Mouse (Mus musculus) CH12.LX (cell line): ENCODE measurements around the gene Zc3h18. TPM values are rescaled to one million over a fixed set of nuclear protein-coding genes. Genes with fewer than 3 reads are reported as not detected.

ENCODE experiments used
- DNase-seq: peaks from one replicate; pipeline ENCODE4 v3.0.0-alpha.2; 2013; ENCODE audit errors: extremely low read depth
- H3K27ac ChIP-seq: 2 replicates; pipeline ENCODE4 v1.5.1; 2012; ENCODE audit warnings: low read depth, mild to moderate bottlenecking, control low read depth, moderate library complexity; ENCODE audit not compliant: insufficient read depth
- H3K27me3 ChIP-seq: replicated peaks from 2 replicates; pipeline ENCODE3; 2012; ENCODE audit warnings: inconsistent platforms
- H3K36me3 ChIP-seq, 2 experiments: replicated peaks in 1 of 2; 2 replicates each; pipeline versions ENCODE3 to v1.6.1; 2012; ENCODE audit warnings: inconsistent platforms in 1 of 2, low read length in 1 of 2, mild to moderate bottlenecking in 1 of 2, mixed read lengths in 1 of 2, moderate library complexity in 1 of 2; ENCODE audit not compliant: control insufficient read depth in 1 of 2, insufficient read depth in 1 of 2
- H3K4me1 ChIP-seq, 2 experiments: 2 replicates each; pipeline ENCODE4 v1.6.1; 2012; ENCODE audit warnings: inconsistent platforms in 1 of 2, moderate library complexity in 1 of 2; ENCODE audit not compliant: insufficient read depth in 2 of 2, control insufficient read depth in 1 of 2
- H3K4me2 ChIP-seq: 2 replicates; pipeline ENCODE4 v1.6.1; 2012; ENCODE audit warnings: low read depth, mild to moderate bottlenecking, control low read depth; ENCODE audit not compliant: poor library complexity, insufficient read depth, severe bottlenecking
- H3K4me3 ChIP-seq, 3 experiments: fragments of 150-350 bp in 1 of 3; sonication (generic) in 1 of 3; replicated peaks in 1 of 3; 2 replicates each; pipeline versions ENCODE3 to v1.5.1; 2011 to 2012; ENCODE audit warnings: low read depth in 2 of 3, low read length in 2 of 3, mild to moderate bottlenecking in 2 of 3, moderate library complexity in 2 of 3, control low read depth in 1 of 3, improper control_type of control experiment in 1 of 3, inconsistent platforms in 1 of 3, mixed read lengths in 1 of 3; ENCODE audit not compliant: poor library complexity in 1 of 3
- H3K79me2 ChIP-seq: replicated peaks from 2 replicates; pipeline ENCODE4 v1.6.1; 2012; ENCODE audit warnings: mild to moderate bottlenecking, moderate library complexity; ENCODE audit not compliant: control insufficient read depth, poor library complexity, insufficient read depth, severe bottlenecking; ENCODE audit errors: extremely low read depth
- H3K9ac ChIP-seq: 2 replicates; pipeline ENCODE4 v1.6.1; 2012; ENCODE audit warnings: low read depth, mild to moderate bottlenecking, control low read depth, moderate library complexity; ENCODE audit not compliant: insufficient read depth
- H3K9me3 ChIP-seq: replicated peaks from 2 replicates; pipeline ENCODE3; 2012; ENCODE audit warnings: low read length, inconsistent platforms, mixed read lengths
- BHLHE40 ChIP-seq: IDR thresholded peaks from 2 replicates; pipeline ENCODE4 v1.6.1; 2011; ENCODE audit warnings: mild to moderate bottlenecking, low read depth, low read length, improper control_type of control experiment
- CHD1 ChIP-seq: IDR thresholded peaks from 2 replicates; pipeline ENCODE4 v1.6.1; 2012; ENCODE audit warnings: low read depth, low read length, improper control_type of control experiment, inconsistent platforms
- CHD2 ChIP-seq: IDR thresholded peaks from 2 replicates; pipeline ENCODE4 v1.6.1; 2011; ENCODE audit warnings: low read length, improper control_type of control experiment
- ELF1 ChIP-seq: IDR thresholded peaks from 2 replicates; pipeline ENCODE4 v1.6.1; 2014; ENCODE audit warnings: low read depth, mild to moderate bottlenecking, inconsistent platforms, low read length, improper control_type of control experiment
- ETS1 ChIP-seq: conservative IDR thresholded peaks from 2 replicates; pipeline ENCODE4 v1.6.1; 2012; ENCODE audit warnings: low read depth, mild to moderate bottlenecking, inconsistent platforms, low read length, improper control_type of control experiment, moderate library complexity
- GABPA ChIP-seq: IDR thresholded peaks from 2 replicates; pipeline ENCODE4 v1.6.1; 2012; ENCODE audit warnings: low read depth, low read length, improper control_type of control experiment, inconsistent platforms; ENCODE audit not compliant: insufficient replicate concordance
- IRF4 ChIP-seq: IDR thresholded peaks from 2 replicates; pipeline ENCODE4 v1.6.1; 2014; ENCODE audit warnings: low read depth, mild to moderate bottlenecking, inconsistent platforms, low read length, improper control_type of control experiment
- JUN ChIP-seq: IDR thresholded peaks from 2 replicates; pipeline ENCODE4 v1.6.1; 2011; ENCODE audit warnings: low read depth, mild to moderate bottlenecking, low read length, improper control_type of control experiment, moderate library complexity; ENCODE audit not compliant: insufficient read depth
- MAX ChIP-seq: IDR thresholded peaks from 2 replicates; pipeline ENCODE4 v1.6.1; 2011; ENCODE audit warnings: low read length, improper control_type of control experiment
- MEF2A ChIP-seq: IDR thresholded peaks from 2 replicates; pipeline ENCODE4 v1.6.1; 2014; ENCODE audit warnings: low read depth, mild to moderate bottlenecking, inconsistent platforms, low read length, improper control_type of control experiment, borderline replicate concordance
- MXI1 ChIP-seq: IDR thresholded peaks from 2 replicates; pipeline ENCODE4 v1.6.1; 2011; ENCODE audit warnings: mild to moderate bottlenecking, low read depth, low read length, improper control_type of control experiment
- MYC ChIP-seq: IDR thresholded peaks from 2 replicates; pipeline ENCODE4 v1.6.1; 2011; ENCODE audit warnings: low read depth, mild to moderate bottlenecking, improper control_type of control experiment, low read length
- NELFE ChIP-seq: IDR thresholded peaks from 2 replicates; pipeline ENCODE4 v1.6.1; 2011; ENCODE audit warnings: low read depth, low read length, improper control_type of control experiment
- PAX5 ChIP-seq: IDR thresholded peaks from 2 replicates; pipeline ENCODE4 v1.6.1; 2012; ENCODE audit warnings: low read length, inconsistent platforms, mixed read lengths
- POLR2AphosphoS2 ChIP-seq: IDR thresholded peaks from 2 replicates; pipeline ENCODE4 v1.6.1; 2011; ENCODE audit warnings: low read depth, low read length, improper control_type of control experiment
- RAD21 ChIP-seq: IDR thresholded peaks from 2 replicates; pipeline ENCODE4 v1.6.1; 2011; ENCODE audit warnings: low read depth, mild to moderate bottlenecking, low read length, improper control_type of control experiment, moderate library complexity
- SIN3A ChIP-seq: IDR thresholded peaks from 2 replicates; pipeline ENCODE4 v1.6.1; 2012; ENCODE audit warnings: low read length, improper control_type of control experiment, inconsistent platforms
- SMC3 ChIP-seq: IDR thresholded peaks from 2 replicates; pipeline ENCODE4 v1.6.1; 2011; ENCODE audit warnings: low read depth, low read length, improper control_type of control experiment
- TCF12 ChIP-seq: IDR thresholded peaks from 2 replicates; pipeline ENCODE4 v1.6.1; 2014; ENCODE audit warnings: low read depth, mild to moderate bottlenecking, inconsistent platforms, low read length, improper control_type of control experiment
- USF1 ChIP-seq: IDR thresholded peaks from 2 replicates; pipeline ENCODE4 v1.6.1; 2014; ENCODE audit warnings: low read depth, mild to moderate bottlenecking, inconsistent platforms, low read length, improper control_type of control experiment
- USF2 ChIP-seq: conservative IDR thresholded peaks from 2 replicates; pipeline ENCODE4 v1.6.1; 2011; ENCODE audit warnings: low read depth, low read length, improper control_type of control experiment
- ZC3H11A ChIP-seq: IDR thresholded peaks from 2 replicates; pipeline ENCODE4 v1.6.1; 2012; ENCODE audit warnings: low read depth, mild to moderate bottlenecking, inconsistent platforms, low read length, improper control_type of control experiment
- dilution Hi-C: fragments of 300-500 bp; cut with MboI; formaldehyde crosslinking; loops from 2 replicates; pipeline ENCODE4 v1.14.3; 2020; ENCODE audit warnings: low sequenced_read_pairs; ENCODE audit not compliant: extremely low pct_unique_long_range_greater_than_20kb, extremely low pct_ligation_motif_present
- in situ Hi-C: fragments of 300-500 bp; cut with MboI; formaldehyde crosslinking; loops from 3 replicates; pipeline ENCODE4 v1.14.3; 2019; ENCODE audit warnings: low sequenced_read_pairs, low pct_ligation_motif_present, low pct_unique_long_range_greater_than_20kb, mixed read lengths
- polyA plus RNA-seq: library from polyadenylated mRNA; unstranded; fragments of >175 nt; gene quantifications from 2 replicates; pipeline ENCODE4 v1.2.1, GENCODE M21; 2012; ENCODE audit warnings: low read depth; ENCODE audit not compliant: insufficient read length
- total RNA-seq, 2 experiments: library from RNA; depleted of rRNA; stranded (reverse); fragments of 300-350 nt in 1 of 2; fragments of >200 nt in 1 of 2; gene quantifications; 2 replicates each; pipeline ENCODE4 v1.2.3; 2012 to 2014

Gene Zc3h18
- total and polyA plus RNA-seq, 3 experiments = 34.6 to 83.0 (median 58.5) TPM

DNA sequence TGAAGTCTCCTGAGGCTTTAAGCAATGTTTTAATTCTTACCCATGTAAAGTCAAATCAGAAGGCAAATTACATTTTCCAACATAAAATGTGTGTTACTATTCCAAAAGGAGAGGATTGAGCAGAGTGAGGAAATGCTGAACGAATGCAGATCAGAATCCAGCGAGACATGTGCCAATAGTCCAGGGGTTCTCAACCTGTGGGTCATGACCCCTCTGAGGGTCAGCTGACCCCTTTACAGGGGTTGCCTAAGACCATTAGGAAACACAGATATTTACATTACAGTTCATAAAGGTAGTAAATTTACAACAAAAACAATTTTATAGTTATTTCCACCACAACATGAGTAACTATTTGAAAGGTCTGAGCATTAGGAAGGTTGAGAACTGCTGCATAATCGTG lies 14.3 kb downstream of the Zc3h18 start:
- TF ChIP-seq GABPA = no peak
- TF ChIP-seq RAD21 = no peak
- no peak for TF ChIP-seq MXI1
- TF ChIP-seq ETS1 = no peak
- no peak for TF ChIP-seq JUN
- TF ChIP-seq SMC3 = no peak
- no peak for TF ChIP-seq TCF12
- no peak for TF ChIP-seq CHD2
- TF ChIP-seq ELF1 = no peak
- no peak for DNase-seq
- H3K9me3 ChIP-seq = peaks cover 12% of the 10 kb centered on the region
- no peak overlapping the region for H3K4me3 ChIP-seq
- H3K27ac ChIP-seq = no peak overlapping the region
- H3K27me3 ChIP-seq = no peaks in the 10 kb centered on the region
- H3K36me3 ChIP-seq = peaks cover 68 to 94% of the 10 kb centered on the region in 2 experiments
- dilution Hi-C loops (no loop called here), in situ Hi-C loops (no loop called here)
- H3K4me1 ChIP-seq = no peaks in the 10 kb centered on the region
- no peak overlapping the region for H3K4me2 ChIP-seq
- 0 out of 2 replicates have a peak, but pooled peaks cover 5% of the 10 kb centered on the region for H3K79me2 ChIP-seq
- H3K9ac ChIP-seq = no peak overlapping the region

DNA sequence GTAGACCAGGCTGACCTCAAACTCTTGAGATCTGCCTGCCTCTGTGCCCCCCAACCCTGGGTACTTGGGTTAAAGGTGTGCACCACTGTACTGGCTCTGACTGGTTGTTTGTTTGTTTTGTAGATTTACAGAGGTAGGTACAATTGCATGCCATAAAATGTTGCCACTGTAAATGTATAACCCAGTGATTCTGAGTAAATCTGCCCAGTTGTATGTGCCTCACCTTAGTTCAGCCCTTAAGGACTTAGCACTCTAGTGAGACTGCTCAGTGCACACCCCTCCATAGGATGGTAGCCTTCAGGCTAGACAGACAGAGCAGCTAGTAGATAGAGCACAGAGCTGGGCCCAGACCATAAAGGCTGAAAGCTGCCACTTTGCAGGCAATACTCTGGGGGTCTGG lies 17.3 kb downstream of the Zc3h18 start:
- dilution Hi-C loops (no loop called here), in situ Hi-C loops (no loop called here)
- Histone ChIP-seq H3K4me1 (no peaks in the 10 kb centered on the region), H3K27ac (no peak overlapping the region), H3K4me3 (no peak overlapping the region), H3K27me3 (no peaks in the 10 kb centered on the region), H3K79me2 (0 out of 2 replicates have a peak, but pooled peaks cover 5% of the 10 kb centered on the region), H3K9ac (no peak overlapping the region), H3K9me3 (peaks cover 6% of the 10 kb centered on the region), H3K4me2 (no peak overlapping the region), H3K36me3 (peaks cover 57 to 90% of the 10 kb centered on the region in 2 experiments)
- TF ChIP-seq IRF4 = no peak
- no peak for TF ChIP-seq MAX
- no peak for TF ChIP-seq NELFE
- no peak for TF ChIP-seq MYC
- TF ChIP-seq CHD1 = no peak
- no peak for TF ChIP-seq BHLHE40
- TF ChIP-seq TCF12 = no peak
- DNase-seq = no peak

DNA sequence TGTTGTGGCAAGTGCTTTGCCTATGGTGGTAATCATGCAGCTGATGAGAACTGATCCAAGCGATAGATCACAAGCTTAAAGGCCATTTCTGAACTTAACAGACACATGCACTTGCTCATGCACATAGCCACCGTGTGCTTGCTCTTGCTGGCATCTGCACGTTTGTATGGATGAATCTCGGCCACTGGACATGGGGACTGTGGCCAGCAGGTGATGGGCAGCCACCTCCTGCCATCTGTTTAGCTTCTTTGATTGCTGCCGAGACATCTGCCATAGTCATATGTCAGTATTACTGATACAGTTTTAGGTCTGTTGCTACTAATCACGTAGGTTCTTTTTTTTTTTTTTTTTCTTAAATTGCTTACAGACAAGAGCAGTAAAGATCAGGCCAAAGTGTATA lies 18.9 kb downstream of the Zc3h18 start:
- Histone ChIP-seq H3K27ac (no peak overlapping the region), H3K27me3 (no peaks in the 10 kb centered on the region), H3K9me3 (no peaks in the 10 kb centered on the region), H3K36me3 (peaks cover 57 to 92% of the 10 kb centered on the region in 2 experiments), H3K4me2 (no peak overlapping the region), H3K4me3 (no peak overlapping the region), H3K9ac (no peak overlapping the region), H3K79me2 (0 out of 2 replicates have a peak, but pooled peaks cover 5% of the 10 kb centered on the region), H3K4me1 (no peaks in the 10 kb centered on the region)
- in situ Hi-C loops (no loop called here), dilution Hi-C loops (no loop called here)
- DNase-seq = no peak
- TF ChIP-seq BHLHE40 (no peak), PAX5 (no peak), CHD1 (no peak), MEF2A (no peak), ZC3H11A (no peak), NELFE (no peak), USF1 (no peak), POLR2AphosphoS2 (no peak), JUN (no peak), MXI1 (no peak), SMC3 (no peak), MAX (no peak), ELF1 (no peak), SIN3A (no peak), USF2 (no peak), IRF4 (no peak)
